Mouse (Mus musculus) cerebellum, adult 11 months (tissue): ENCODE measurements around the gene Inpp5d.
A peak's percentile ranks its signal among the peaks of the same experiment; 100 is the strongest.

Source experiments
- DNase-seq: peaks from one replicate; pipeline ENCODE4 v3.0.0; 2022

The Inpp5d gene

DNA sequence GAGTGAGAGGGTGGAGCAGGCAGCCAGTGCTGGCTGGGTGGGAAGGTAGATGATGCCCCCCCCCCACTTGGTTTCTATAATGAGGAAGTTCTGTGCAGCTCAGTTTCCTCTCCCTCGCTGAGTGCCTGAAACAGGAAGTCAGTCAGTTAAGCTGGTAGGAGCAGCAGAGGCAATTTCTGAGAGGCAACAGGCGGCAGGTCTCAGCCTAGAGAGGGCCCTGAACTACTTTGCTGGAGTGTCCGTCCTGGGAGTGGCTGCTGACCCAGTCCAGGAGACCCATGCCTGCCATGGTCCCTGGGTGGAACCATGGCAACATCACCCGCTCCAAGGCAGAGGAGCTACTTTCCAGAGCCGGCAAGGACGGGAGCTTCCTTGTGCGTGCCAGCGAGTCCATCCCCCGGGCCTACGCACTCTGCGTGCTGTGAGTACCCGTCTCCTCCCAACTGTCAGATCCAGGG is at the start of gene Inpp5d:
Gene Inpp5d (plus strand): TSS at position 102 of the 458 bp plus-strand sequence.
- DNase-seq, result no peak

- DNase-seq, result no peak
Observed at GRCm38 (mm10) chr1:87573261-87573660, 46.9 kb upstream of the Inpp5d start.

- DNase-seq, result no peak
Observed at GRCm38 (mm10) chr1:87573800-87574215, 46.3 kb upstream of the Inpp5d start, which contains the start of gene Ngef. Gene Ngef (minus strand): TSS chr1:87573870.

- no peak for DNase-seq
Observed at GRCm38 (mm10) chr1:87574353-87574752, 45.8 kb upstream of the Inpp5d start.

DNA sequence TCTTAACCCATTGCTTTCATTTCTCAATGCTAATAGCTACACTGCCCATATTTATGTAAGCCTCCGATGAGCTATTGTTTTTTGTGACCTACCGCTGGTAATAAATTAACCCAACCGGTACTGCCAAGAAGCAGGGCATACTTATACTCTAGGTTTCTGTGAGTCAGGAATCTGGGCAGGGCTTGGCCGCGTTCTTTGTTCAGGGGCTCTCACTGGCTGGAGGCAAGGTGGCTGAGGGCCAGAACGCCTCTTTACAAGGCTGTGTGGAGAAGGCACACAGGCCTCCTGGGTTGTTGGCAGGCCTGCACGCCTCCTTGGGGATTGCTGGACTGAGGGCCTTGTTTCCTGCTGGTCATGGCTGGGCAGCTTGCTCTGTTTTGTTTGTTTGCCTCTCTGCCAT is 45.3 kb upstream of the Inpp5d start:
- peak; percentile 12 for DNase-seq

DNA sequence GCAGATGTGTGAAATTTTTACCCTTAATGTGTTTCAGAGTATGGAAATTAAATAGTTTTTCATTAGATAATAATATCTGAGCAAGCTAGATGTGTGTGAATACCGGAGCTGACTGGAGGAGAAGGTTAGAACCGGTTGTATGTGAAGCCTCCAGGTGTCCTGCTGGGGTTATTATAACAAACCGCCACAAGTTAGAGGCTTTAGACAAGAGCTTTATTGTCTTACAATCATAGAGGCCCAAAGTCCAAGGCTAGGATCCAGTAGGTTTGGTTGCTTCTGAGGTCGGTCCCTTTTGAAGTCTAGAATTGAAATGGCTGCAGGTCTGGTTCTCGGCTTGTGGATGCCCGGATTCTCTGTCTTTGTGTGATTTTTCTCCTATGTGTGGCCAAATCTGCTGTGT is 41.1 kb upstream of the Inpp5d start:
- no peak for DNase-seq

DNA sequence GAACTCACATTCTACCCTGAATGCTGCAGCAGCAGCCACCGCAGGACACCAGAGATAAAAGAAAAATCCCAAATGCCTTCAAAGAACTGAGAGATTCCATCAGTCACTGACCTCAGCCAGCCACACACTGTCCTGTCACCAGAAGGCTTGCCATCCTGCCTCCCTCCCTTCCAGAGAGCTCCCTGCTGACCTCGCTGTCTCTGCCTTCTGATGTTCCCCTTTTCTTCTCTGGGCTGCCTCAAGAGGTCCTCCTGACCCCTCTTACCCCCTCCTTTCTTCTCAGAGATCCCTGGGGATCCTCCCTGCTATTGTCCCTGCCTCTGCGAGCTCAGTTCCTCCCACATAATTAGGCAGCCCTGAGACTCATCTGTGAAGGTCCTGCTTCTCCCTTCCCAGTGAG is 39.3 kb upstream of the Inpp5d start:
- DNase-seq, result no peak

DNA sequence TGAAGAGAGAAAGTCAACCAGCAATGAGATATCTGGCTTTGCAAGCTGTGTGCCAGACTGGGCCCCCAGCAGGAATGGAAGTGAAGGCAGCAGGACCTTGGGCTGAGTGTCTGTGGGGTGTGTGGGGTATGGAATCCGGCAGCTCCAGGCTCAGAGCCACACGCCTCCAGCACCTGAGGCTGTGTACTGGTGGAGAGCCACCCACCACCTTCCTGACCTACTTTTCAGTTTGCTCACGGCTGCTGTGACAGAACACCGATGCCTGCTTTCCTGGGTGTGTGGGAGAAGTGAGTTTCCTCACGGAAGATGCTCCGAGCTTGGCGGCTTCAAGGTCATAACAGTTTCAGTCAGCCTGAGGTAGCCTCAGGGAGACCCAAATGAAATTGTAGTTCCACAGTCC is 30.9 kb upstream of the Inpp5d start:
- DNase-seq, result no peak

DNA sequence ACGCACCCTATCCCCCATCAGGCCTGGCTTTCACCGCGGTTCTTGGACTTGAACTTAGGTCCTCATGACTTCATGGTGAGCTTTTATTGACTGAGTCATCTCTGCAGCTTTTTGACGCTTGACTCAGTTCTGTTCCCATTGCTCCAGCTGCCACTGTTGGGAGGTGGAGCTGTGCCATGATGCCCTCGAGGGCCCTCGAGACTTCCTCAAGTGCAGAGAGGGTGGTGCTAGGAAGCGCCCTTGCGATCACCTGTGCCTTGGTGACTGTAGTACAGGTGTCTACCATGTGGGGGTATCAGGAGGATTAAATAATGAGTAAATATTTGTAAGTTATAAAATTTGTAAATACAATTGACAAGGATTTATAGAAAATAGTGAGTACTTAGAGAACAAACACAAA is 30.1 kb upstream of the Inpp5d start:
- no peak for DNase-seq

DNA sequence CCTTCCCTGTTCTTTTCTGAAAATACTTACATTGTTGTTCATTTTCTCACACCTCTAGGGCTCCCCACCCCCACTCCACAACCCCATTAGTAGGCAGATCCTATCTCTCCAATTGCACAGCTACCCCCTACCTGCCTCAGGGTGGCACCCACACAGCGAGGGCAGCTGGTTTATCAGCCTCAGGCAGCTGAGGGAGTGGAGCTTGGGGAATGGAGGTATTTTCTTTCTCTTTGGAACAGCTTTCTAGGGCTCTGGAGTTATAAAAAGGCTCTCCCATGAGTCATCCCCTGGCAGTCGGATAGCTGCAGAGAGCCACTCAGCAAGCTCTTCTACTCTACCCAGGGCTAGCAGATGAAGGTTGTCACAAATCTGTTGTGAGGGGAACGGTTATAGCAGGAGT is 25.9 kb upstream of the Inpp5d start:
- DNase-seq, result peak; percentile 16

DNA sequence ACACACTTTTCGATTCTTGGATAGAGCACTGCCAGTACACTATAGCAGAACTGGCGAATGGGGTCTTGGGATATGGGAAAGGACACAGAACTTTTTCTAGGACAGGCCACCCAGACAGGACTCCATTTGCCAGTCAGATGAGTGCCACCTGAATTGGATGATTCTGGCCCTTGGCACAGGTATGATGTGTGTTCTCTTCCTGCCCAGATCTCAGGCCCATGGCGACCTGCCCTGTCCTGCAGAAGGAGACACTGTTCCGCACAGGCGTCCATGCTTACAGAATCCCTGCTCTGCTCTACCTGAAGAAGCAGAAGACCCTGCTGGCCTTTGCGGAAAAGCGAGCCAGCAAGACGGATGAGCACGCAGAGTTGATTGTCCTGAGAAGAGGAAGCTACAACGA is 25.4 kb upstream of the Inpp5d start:
- DNase-seq, result no peak

GRCm38 (mm10) chr1:87600533-87600932 is 19.6 kb upstream of the Inpp5d start:
- DNase-seq, result no peak

DNA sequence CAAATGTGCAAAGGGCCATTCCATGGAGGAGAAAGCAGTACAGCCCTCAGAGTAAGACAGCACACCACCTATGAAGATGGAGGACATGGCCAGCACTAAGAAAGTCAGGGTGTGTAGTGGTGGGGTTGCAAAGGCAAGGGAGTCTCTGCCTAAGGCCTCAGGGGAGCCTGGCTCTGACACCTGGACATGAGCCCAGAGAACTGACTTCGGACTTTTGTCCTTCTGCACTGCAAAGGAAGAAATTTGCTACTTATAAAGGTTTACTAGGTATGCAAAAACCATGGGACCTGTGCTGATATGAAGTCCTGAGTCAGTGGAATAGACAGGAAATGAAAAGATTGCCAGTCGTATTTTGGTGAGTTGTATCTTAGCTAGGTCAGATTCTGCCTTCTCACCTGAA is 18.3 kb upstream of the Inpp5d start:
- no peak for DNase-seq

GRCm38 (mm10) chr1:87603389-87603788 is 16.7 kb upstream of the Inpp5d start:
- no peak for DNase-seq

DNA sequence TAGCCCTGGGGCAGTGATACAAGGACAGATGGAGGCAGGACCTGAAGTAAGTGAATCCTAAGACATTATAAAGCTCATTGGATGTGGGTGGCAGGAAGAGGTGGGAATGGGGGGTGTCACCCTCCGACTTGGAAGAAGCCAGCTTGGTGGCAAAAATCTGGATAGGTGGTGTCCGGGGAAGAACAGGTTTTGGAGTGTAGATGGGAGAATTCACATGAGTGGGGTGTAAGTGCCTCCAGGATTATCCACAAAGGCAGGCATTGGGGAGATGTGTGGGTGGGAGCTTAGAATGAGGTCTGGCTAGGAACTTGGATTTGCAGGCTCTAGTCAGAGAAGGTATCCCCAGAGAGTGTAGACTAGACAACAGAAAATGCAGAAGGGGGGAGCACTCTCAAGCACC is 14.8 kb upstream of the Inpp5d start:
- no peak for DNase-seq

DNA sequence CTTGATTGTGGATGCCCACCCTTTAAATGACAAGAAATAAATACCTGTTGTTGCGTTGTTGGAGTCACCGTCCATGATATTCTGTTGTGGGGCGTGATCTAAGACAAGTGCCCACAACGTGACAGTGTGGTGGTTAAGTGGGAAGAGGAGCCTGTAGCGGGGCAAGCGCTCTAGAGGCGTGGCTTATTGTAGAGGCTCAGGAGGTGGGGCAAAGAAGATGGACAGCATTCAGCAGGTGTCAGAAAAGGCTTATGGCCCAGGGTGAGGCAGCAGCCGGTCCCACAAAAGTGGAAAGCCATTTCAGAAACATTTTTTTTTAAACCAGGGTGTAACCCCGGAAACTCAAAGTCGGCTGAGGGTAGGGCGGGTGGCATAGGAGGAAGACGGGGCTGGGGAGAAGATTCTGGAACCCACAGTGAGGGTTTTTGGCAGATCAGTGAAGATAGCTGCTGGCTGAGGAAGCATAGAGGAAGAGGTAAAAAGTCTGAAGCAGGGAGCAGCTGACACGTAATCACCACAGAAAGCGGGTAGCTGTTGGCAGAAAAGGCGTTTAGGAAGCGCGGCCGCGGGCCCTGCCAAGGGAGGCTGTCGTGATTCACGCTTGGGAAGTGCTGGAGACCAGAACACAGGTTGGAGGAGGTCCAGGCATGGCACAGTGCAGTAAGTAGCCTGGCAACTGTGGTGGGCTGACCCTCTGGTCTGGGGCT is 12.6 kb upstream of the Inpp5d start:
- peak; percentile 51 for DNase-seq

GRCm38 (mm10) chr1:87608416-87609046 is 11.6 kb upstream of the Inpp5d start:
- DNase-seq, result peak; percentile 50

DNA sequence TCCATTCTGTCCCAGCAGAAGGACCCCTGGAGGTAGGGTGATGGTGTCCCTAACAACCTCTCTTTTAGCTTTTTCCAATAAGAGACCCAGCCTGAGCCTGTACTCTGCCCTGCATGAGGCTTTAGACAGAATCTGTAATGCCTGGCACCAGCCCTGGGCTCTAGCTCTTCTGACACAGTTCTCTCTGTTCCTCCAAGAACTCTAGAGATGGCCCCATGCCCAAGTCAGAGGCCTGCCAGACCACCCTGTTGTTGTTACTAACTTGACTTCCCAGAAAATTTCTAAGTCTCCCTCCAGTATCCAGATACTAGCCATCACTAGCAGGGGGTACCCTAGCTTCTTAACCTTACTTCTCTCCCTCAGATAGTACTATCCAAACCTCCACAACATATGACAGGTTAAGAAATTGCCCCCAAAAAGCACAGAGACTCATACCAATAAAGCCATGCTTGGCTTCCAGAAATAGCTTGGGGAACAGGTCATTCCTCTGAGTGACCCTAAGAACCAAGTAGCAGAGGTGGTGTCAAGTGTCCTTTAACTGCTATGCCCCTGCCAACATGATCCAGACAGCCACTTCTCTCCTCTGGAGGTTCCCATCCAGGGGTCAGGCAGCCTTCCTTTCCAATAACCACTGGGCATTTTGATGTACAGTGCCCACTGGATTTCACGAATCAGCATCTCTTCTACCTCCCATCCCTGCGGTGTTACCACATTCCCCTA is 5.4 kb upstream of the Inpp5d start:
- no peak for DNase-seq

- no peak for DNase-seq
Observed at GRCm38 (mm10) chr1:87620693-87621092, 581 bp downstream of the Inpp5d start.

- no peak for DNase-seq
Observed at GRCm38 (mm10) chr1:87621146-87621857, 1.2 kb downstream of the Inpp5d start.

DNA sequence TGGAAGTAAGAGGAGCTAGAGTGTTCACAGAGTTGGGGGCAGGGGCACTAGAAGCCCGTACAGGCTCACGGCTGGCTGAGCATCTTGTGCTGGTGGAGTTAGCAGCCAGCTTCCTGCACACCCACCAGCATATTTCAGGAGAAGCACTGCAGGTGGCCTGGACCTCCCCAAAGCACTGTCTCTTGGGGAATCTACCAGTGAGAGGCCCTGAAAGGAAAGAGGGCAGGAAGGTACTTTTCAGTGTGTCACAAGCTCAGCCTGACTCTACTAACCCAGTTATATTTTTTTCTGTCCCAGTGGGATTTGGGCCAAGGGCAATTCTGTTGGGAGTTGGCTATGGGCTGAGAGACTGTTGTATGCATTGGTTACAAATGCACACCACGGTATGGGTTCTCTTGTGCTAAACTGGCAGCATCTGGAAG is 1.8 kb downstream of the Inpp5d start:
- DNase-seq, result no peak

DNA sequence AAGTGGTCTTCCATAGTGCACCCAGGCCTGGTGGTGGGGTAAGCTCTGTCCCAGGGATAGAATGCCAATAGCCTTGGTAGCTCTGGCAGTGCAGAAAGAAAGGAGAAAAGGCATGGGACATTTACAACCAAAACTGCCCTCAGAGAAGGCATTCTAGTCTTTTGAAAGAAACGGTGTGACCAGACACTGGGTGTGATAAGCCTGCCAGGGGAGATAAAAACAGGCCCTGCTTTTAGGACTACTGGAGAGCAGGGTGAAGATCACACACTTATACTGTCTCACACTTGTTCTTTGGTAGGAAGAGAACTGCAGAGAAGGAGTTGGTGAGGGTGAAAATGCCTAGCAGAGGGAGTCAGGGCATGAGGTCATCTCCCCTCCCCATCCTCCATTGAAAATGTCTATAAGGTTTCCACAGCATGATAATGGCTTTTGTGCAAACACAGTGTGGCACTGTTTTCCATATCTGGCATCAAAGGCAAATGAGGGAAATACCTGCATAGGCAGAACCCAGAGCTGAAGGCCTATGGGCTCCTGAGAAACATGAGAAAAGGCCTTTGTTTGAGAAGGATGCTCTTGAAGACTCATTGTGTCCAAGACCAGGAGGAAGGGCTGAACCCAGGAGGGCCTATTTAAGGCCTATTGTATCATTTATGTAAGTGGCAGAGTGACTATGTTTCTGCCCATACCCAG is 4.0 kb downstream of the Inpp5d start:
- no peak for DNase-seq

DNA sequence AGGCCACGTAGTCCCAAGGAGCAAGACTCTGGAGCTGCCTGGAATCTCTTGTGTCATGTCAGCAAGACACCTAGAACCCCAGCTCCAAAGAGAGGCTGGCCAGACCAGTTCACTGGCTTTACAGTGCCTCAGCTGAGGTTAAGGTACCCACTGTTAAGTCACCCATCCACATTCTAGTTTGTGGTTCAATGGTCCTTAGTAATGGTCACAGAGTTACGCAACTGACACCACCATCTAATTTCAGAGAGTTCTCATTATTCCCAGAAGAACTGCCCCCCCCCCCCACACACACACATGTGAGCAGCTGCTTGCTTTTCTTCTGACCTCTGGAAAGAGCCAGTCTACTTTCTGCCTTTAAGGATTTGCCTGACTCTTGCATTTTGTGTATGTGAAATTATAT is 4.7 kb downstream of the Inpp5d start:
- DNase-seq, result no peak
